Mouse (Mus musculus): Measurements from ENCODE around the gene Zmym1. TPM values are rescaled to one million over a fixed set of nuclear protein-coding genes. Genes with fewer than 3 reads are reported as not detected.

Gene Zmym1
- 10 to 100 TPM in 1 of 2 experiments, 1 to 10 TPM in 1; 7.1 to 11.1 TPM for total RNA-seq (2023)

GRCm38 (mm10) chr4:127060585-127061290 is at the start of gene Zmym1:
Zmym1 (minus strand) TSS chr4:127061152.

GRCm38 (mm10) chr4:127076875-127077548 is 16.1 kb upstream of the Zmym1 start, which contains the start of gene Zmym6:
Zmym6 (plus strand) TSS chr4:127077383.

GRCm38 (mm10) chr4:127021151-127021945 is 39.6 kb downstream of the Zmym1 start, which contains the start of gene Sfpq:
Sfpq (plus strand) TSS chr4:127021324.

Other genes with a start within 250 kb of the Zmym1 start
- 10 to 100 TPM; 14.4 to 15.9 TPM for gene Zmym4, start 93.0 kb downstream of the Zmym1 start, total RNA-seq (2023)
- gene Sfpq, start 39.8 kb downstream of the Zmym1 start, total RNA-seq (2023) = 100 to 1,000 TPM; 354 to 377 TPM
- 1 to 10 TPM; 7.0 TPM for gene Zmym6, start 16.2 kb upstream of the Zmym1 start, total RNA-seq (2023)
- 1 to 10 TPM; 5.1 to 5.5 TPM for gene Tmem35b, start 62.5 kb upstream of the Zmym1 start, total RNA-seq (2023)
- not detected for gene Dlgap3, start 108.1 kb upstream of the Zmym1 start, total RNA-seq (2023)
- 10 to 100 TPM; 17.6 to 21.7 TPM for gene Smim12, start 182.6 kb upstream of the Zmym1 start, total RNA-seq (2023)